Mouse (Mus musculus) fibroblast of lung, adult 2 months (primary cell): Measurements from ENCODE around the gene Dpp9.
"Not testable (repeated sequence)": the region's sequence is repeated elsewhere in the genome, so short reads cannot be mapped to it uniquely, and the experiment has no call there.

ENCODE experiments used
- DNase-seq: peaks from one replicate; pipeline ENCODE4 v3.0.0-alpha.2; 2011; ENCODE audit warnings: low read depth

The Dpp9 gene

GRCm38 (mm10) chr17:56218377-56219191 lies at the start of gene Dpp9:
Gene Dpp9, minus strand, starts transcription at chr17:56218905.
- DNase-seq, result peak; percentile 96

- no peak for DNase-seq
Observed at GRCm38 (mm10) chr17:56266271-56266670, 47.6 kb upstream of the Dpp9 start.

- DNase-seq, result no peak
Observed at GRCm38 (mm10) chr17:56265869-56266268, 47.2 kb upstream of the Dpp9 start.

GRCm38 (mm10) chr17:56265011-56265410 lies 46.3 kb upstream of the Dpp9 start:
- no peak for DNase-seq

- no peak for DNase-seq
Observed at GRCm38 (mm10) chr17:56264020-56264419, 45.3 kb upstream of the Dpp9 start.

- DNase-seq, result no peak
Observed at GRCm38 (mm10) chr17:56262645-56263094, 44.0 kb upstream of the Dpp9 start.

- DNase-seq, result no peak
Observed at GRCm38 (mm10) chr17:56261166-56261565, 42.5 kb upstream of the Dpp9 start.

- DNase-seq, result no peak
Observed at GRCm38 (mm10) chr17:56259301-56260037, 40.8 kb upstream of the Dpp9 start.

GRCm38 (mm10) chr17:56258812-56259211 lies 40.1 kb upstream of the Dpp9 start:
- DNase-seq, result not testable (repeated sequence)

- not testable (repeated sequence) for DNase-seq
Observed at GRCm38 (mm10) chr17:56258269-56258668, 39.6 kb upstream of the Dpp9 start.

GRCm38 (mm10) chr17:56257181-56257894 lies 38.6 kb upstream of the Dpp9 start:
- no peak for DNase-seq

GRCm38 (mm10) chr17:56256239-56256881 lies 37.7 kb upstream of the Dpp9 start, which contains the start of gene Fem1a:
Gene Fem1a, plus strand, starts transcription at chr17:56256810.
- peak; percentile 98 for DNase-seq

- DNase-seq, result peak; percentile 96
Observed at GRCm38 (mm10) chr17:56255863-56256238, 37.1 kb upstream of the Dpp9 start.

GRCm38 (mm10) chr17:56255429-56255828 lies 36.7 kb upstream of the Dpp9 start:
- no peak for DNase-seq

- no peak for DNase-seq
Observed at GRCm38 (mm10) chr17:56254695-56255094, 36.0 kb upstream of the Dpp9 start.

- DNase-seq, result no peak
Observed at GRCm38 (mm10) chr17:56251136-56251829, 32.6 kb upstream of the Dpp9 start.

- no peak for DNase-seq
Observed at GRCm38 (mm10) chr17:56245608-56246007, 26.9 kb upstream of the Dpp9 start.

- DNase-seq, result no peak
Observed at GRCm38 (mm10) chr17:56241541-56242401, 23.1 kb upstream of the Dpp9 start.

GRCm38 (mm10) chr17:56233818-56234469 lies 15.2 kb upstream of the Dpp9 start:
- DNase-seq, result no peak

GRCm38 (mm10) chr17:56233389-56233788 lies 14.7 kb upstream of the Dpp9 start:
- no peak for DNase-seq
